Comparison of ENCODE assay signal across 14 mouse cellular contexts in genomic region chr5:35717455-35717854, GRCm38 (mm10). TPM values are rescaled to one million over a fixed set of nuclear protein-coding genes. Genes with fewer than 3 reads are reported as not detected.
DNase-seq lines count a peak whose midpoint lies in the region; ATAC-seq and TF ChIP-seq lines count a peak whose summit lies in the region.
"Had no signal": no experiment of that assay in that cellular context is flagged by ENCODE, and none has a peak within 500 bp of the region (broad histone marks: within the 10 kb centered on the region; RNA-seq: fewer than 3 reads in every experiment).

No protein-coding gene starts in this region.

- no peaks in the 10 kb centered on the region for H3K79me2 ChIP-seq in heart, adult 2 months (replicated peaks; ENCODE audit: control insufficient read depth, insufficient read depth, low read length)

- H3K36me3 ChIP-seq in stomach, embryonic 16.5 days (ENCODE audit: control insufficient read depth, insufficient read depth, low read length) = no peaks in the 10 kb centered on the region
- H3K36me3 ChIP-seq in stomach, postnatal 0 days (ENCODE audit: control insufficient read depth, insufficient read depth, low read length) = no peaks in the 10 kb centered on the region
- H3K36me3 ChIP-seq in intestine, postnatal 0 days (ENCODE audit: control insufficient read depth, insufficient read depth) = peaks cover 48% of the 10 kb centered on the region; the same call in 1 of the 2 replicates
- H3K36me3 ChIP-seq in heart, adult 2 months (ENCODE audit: control insufficient read depth, insufficient read depth, low read length) = no peaks in the 10 kb centered on the region
- H3K36me3 ChIP-seq: embryonic facial prominence, embryonic 13.5 days; forebrain, embryonic 12.5 days; heart, embryonic 12.5 days; hindbrain, embryonic 15.5 days had no signal

- peaks cover 14% of the 10 kb centered on the region for H3K4me1 ChIP-seq in stomach, embryonic 16.5 days (ENCODE audit: control insufficient read depth, insufficient read depth, low read length)
- H3K4me1 ChIP-seq in stomach, postnatal 0 days (replicated peaks; ENCODE audit: control insufficient read depth, insufficient read depth) = no peaks in the 10 kb centered on the region
- peaks cover 9% of the 10 kb centered on the region for H3K4me1 ChIP-seq in intestine, postnatal 0 days (replicated peaks; ENCODE audit: control insufficient read depth, insufficient read depth, low read length)
- peaks cover 11% of the 10 kb centered on the region for H3K4me1 ChIP-seq in heart, adult 2 months (ENCODE audit: control insufficient read depth, insufficient read depth, low read length)
- H3K4me1 ChIP-seq: forebrain, embryonic 12.5 days; hindbrain, embryonic 15.5 days had no signal

- 74% methylated on average over 5 of the region's 5 CpGs for WGBS in stomach, embryonic 16.5 days
- 75% methylated on average over 5 of the region's 5 CpGs for WGBS in stomach, postnatal 0 days
- WGBS in intestine, postnatal 0 days = 58% methylated on average over 5 of the region's 5 CpGs
- WGBS in heart, adult 2 months = 84% methylated on average over 5 of the region's 5 CpGs

- intact Hi-C loops in heart, adult 2 months (cut with DNase I) = loop anchor here (5.0 kb wide), 1 partner anchor 35 kb away; no protein-coding TSS in a partner anchor

- H3K9ac ChIP-seq in stomach, embryonic 16.5 days (ENCODE audit: low read length) = no peak overlapping the region
- no peak overlapping the region for H3K9ac ChIP-seq in stomach, postnatal 0 days (ENCODE audit: low read length)
- H3K9ac ChIP-seq in intestine, postnatal 0 days (ENCODE audit: low read depth, low read length) = no peak overlapping the region
- no peak overlapping the region for H3K9ac ChIP-seq in heart, adult 2 months (ENCODE audit: low read depth, low read length)
- H3K9ac ChIP-seq: embryonic facial prominence, embryonic 13.5 days; forebrain, embryonic 12.5 days; heart, embryonic 12.5 days; hindbrain, embryonic 15.5 days had no signal

- no peak for TF ChIP-seq POLR2A in heart, adult 2 months (IDR thresholded peaks at IDR 0.05; ENCODE audit: insufficient read depth, low read depth, low read length)

- TF ChIP-seq CTCF in stomach, postnatal 0 days (IDR thresholded peaks at IDR 0.05; ENCODE audit: low read depth) = no peak
- no peak for TF ChIP-seq CTCF in intestine, postnatal 0 days (IDR thresholded peaks at IDR 0.05; ENCODE audit: low read depth)
- no peak for TF ChIP-seq CTCF in heart, adult 2 months (IDR thresholded peaks at IDR 0.05)

- H3K27me3 ChIP-seq in stomach, embryonic 16.5 days (ENCODE audit: control insufficient read depth, insufficient read depth, low read length) = no peaks in the 10 kb centered on the region
- H3K27me3 ChIP-seq in stomach, postnatal 0 days (ENCODE audit: control insufficient read depth, insufficient read depth, low read length) = no peaks in the 10 kb centered on the region
- no peaks in the 10 kb centered on the region for H3K27me3 ChIP-seq in intestine, postnatal 0 days (replicated peaks; ENCODE audit: control insufficient read depth, insufficient read depth, low read length)
- H3K27me3 ChIP-seq in heart, adult 2 months (ENCODE audit: control insufficient read depth, insufficient read depth, low read length) = no peaks in the 10 kb centered on the region
- H3K27me3 ChIP-seq: embryonic facial prominence, embryonic 13.5 days; forebrain, embryonic 12.5 days; heart, embryonic 12.5 days; hindbrain, embryonic 15.5 days had no signal

- no peak for ATAC-seq in stomach, embryonic 16.5 days (ENCODE audit: insufficient read depth, low FRiP score)
- no peak for ATAC-seq in stomach, postnatal 0 days (ENCODE audit: low FRiP score, low TSS enrichment)
- no peak for ATAC-seq in intestine, postnatal 0 days
- ATAC-seq: forebrain, embryonic 16.5 days had no signal

- H3K27ac ChIP-seq in stomach, embryonic 16.5 days (ENCODE audit: low read length) = peak overlapping the region; percentile 46; the same call in 1 of the 2 replicates
- H3K27ac ChIP-seq in stomach, postnatal 0 days (replicated peaks) = no peak overlapping the region; the same call in 1 of the 2 replicates
- peak overlapping the region; percentile 57; the same call in 1 of the 2 replicates for H3K27ac ChIP-seq in intestine, postnatal 0 days (ENCODE audit: low read depth, low read length)
- no peak overlapping the region for H3K27ac ChIP-seq in heart, adult 2 months
- H3K27ac ChIP-seq: embryonic facial prominence, embryonic 13.5 days; forebrain, embryonic 12.5 days; hindbrain, embryonic 15.5 days had no signal

- no peaks in the 10 kb centered on the region for H3K9me3 ChIP-seq in stomach, embryonic 16.5 days (replicated peaks; ENCODE audit: control insufficient read depth, low read length)
- H3K9me3 ChIP-seq in stomach, postnatal 0 days (ENCODE audit: control insufficient read depth, low read length) = no peaks in the 10 kb centered on the region
- no peaks in the 10 kb centered on the region for H3K9me3 ChIP-seq in intestine, postnatal 0 days (ENCODE audit: control insufficient read depth)
- H3K9me3 ChIP-seq: embryonic facial prominence, embryonic 13.5 days; forebrain, embryonic 12.5 days; heart, embryonic 12.5 days; hindbrain, embryonic 15.5 days had no signal

- no peak overlapping the region for H3K4me3 ChIP-seq in stomach, embryonic 16.5 days (replicated peaks; ENCODE audit: low read length)
- no peak overlapping the region for H3K4me3 ChIP-seq in stomach, postnatal 0 days (ENCODE audit: low read depth, low read length)
- no peak overlapping the region for H3K4me3 ChIP-seq in intestine, postnatal 0 days (ENCODE audit: low read depth, low read length)
- H3K4me3 ChIP-seq in heart, adult 2 months = no peak overlapping the region
- H3K4me3 ChIP-seq: embryonic facial prominence, embryonic 13.5 days; forebrain, embryonic 12.5 days; heart, embryonic 12.5 days; hindbrain, embryonic 15.5 days had no signal

- H3K4me2 ChIP-seq in stomach, embryonic 16.5 days (ENCODE audit: low read depth, low read length) = no peak overlapping the region
- no peak overlapping the region for H3K4me2 ChIP-seq in stomach, postnatal 0 days (replicated peaks; ENCODE audit: low read depth)
- H3K4me2 ChIP-seq in intestine, postnatal 0 days (replicated peaks; ENCODE audit: low read depth) = no peak overlapping the region
- H3K4me2 ChIP-seq: embryonic facial prominence, embryonic 13.5 days; forebrain, embryonic 12.5 days; heart, embryonic 12.5 days; hindbrain, embryonic 15.5 days had no signal

- no peak for TF ChIP-seq EP300 in stomach, postnatal 0 days (optimal IDR thresholded peaks at IDR 0.05)
- no peak for TF ChIP-seq EP300 in heart, adult 2 months (IDR thresholded peaks at IDR 0.05; ENCODE audit: insufficient read depth, low read depth, low read length)

- DNase-seq in adrenal gland, adult (ENCODE audit: inconsistent age in 2 of 2, low spot score in 1 of 2) = peak; percentile 54 to 81
- no peak for DNase-seq in adrenal gland, adult 8-10 months
- no peak for DNase-seq in stomach, postnatal 0 days (ENCODE audit: low spot score)
- no peak for DNase-seq in natural killer cell, adult 2 months (ENCODE audit: low spot score in 2 of 2)
- DNase-seq in heart, adult 2 months = no peak
- DNase-seq: cerebellum, adult 11-12 months; cerebellum, adult 9-11 months had no signal

RNA-seq across cellular contexts. Expression of gene Sh3tc1, which starts 22.3 kb away (rescaled TPM):
- 10 to 100 TPM; 34.2 to 35.9 (median 35.1) TPM for total RNA-seq in adrenal gland, adult 8-10 months (2022)
- 6.2 and 9.1 TPM in 2 replicates for polyA plus RNA-seq in stomach, embryonic 16.5 days (2015; fragmentation: Nextera tagmentation; extraction: Ambion mirVana)
- 2.8 and 3.2 TPM in 2 replicates for polyA plus RNA-seq in stomach, postnatal 0 days (2015; fragmentation: Nextera tagmentation; extraction: Ambion mirVana)
- polyA plus RNA-seq in intestine, postnatal 0 days (2015; fragmentation: Nextera tagmentation; extraction: Ambion mirVana) = 18.3 and 18.7 TPM in 2 replicates
- 1 to 10 TPM; 5.7 to 7.2 TPM for total RNA-seq in heart, adult 2 months (2021)
- polyA plus RNA-seq in heart, adult 2 months (2012; rRNA removed) = 6.3 and 6.8 TPM in 2 replicates

RNA-seq across cellular contexts. Expression of gene Htra3, which starts 37.9 kb away (rescaled TPM):
- 100 to 1,000 TPM in 1 of 4 experiments, 10 to 100 TPM in 3; 21.3 to 114 (median 48.7) TPM for total RNA-seq in adrenal gland, adult 8-10 months (2022)
- 67.7 and 77.5 TPM in 2 replicates for polyA plus RNA-seq in stomach, embryonic 16.5 days (2015; fragmentation: Nextera tagmentation; extraction: Ambion mirVana)
- polyA plus RNA-seq in stomach, postnatal 0 days (2015; fragmentation: Nextera tagmentation; extraction: Ambion mirVana) = 39.4 and 47.5 TPM in 2 replicates
- 24.5 and 25.5 TPM in 2 replicates for polyA plus RNA-seq in intestine, postnatal 0 days (2015; fragmentation: Nextera tagmentation; extraction: Ambion mirVana)
- total RNA-seq in heart, adult 2 months (2021) = 100 to 1,000 TPM; 101 to 102 TPM
- polyA plus RNA-seq in heart, adult 2 months (2012; rRNA removed) = 130 and 147 TPM in 2 replicates

RNA-seq across cellular contexts. Expression of gene Ablim2, which starts 40.2 kb away (rescaled TPM):
- 10 to 100 TPM in 2 of 4 experiments, 1 to 10 TPM in 2; 4.4 to 21.5 (median 11.4) TPM for total RNA-seq in adrenal gland, adult 8-10 months (2022)
- polyA plus RNA-seq in stomach, embryonic 16.5 days (2015; fragmentation: Nextera tagmentation; extraction: Ambion mirVana) = 3.5 and 4.3 TPM in 2 replicates
- 1.3 and 1.5 TPM in 2 replicates for polyA plus RNA-seq in stomach, postnatal 0 days (2015; fragmentation: Nextera tagmentation; extraction: Ambion mirVana)
- polyA plus RNA-seq in intestine, postnatal 0 days (2015; fragmentation: Nextera tagmentation; extraction: Ambion mirVana) = 1.9 and 2.0 TPM in 2 replicates
- total RNA-seq in heart, adult 2 months (2021) = 10 to 100 TPM; 20.1 to 20.8 TPM
- polyA plus RNA-seq in heart, adult 2 months (2012; rRNA removed) = 32.7 and 41.0 TPM in 2 replicates

Comparison
In these comparisons a context has a peak if more than half of its experiments do, and no peak if none do; other contexts are left out.
1. DNase-seq: peak in adrenal gland, adult (2 of 2); none in adrenal gland, adult 8-10 months (single experiment), stomach, postnatal 0 days (single experiment), natural killer cell, adult 2 months (0 of 2) and heart, adult 2 months (0 of 2).
2. H3K27ac ChIP-seq: peak in stomach, embryonic 16.5 days (single experiment) and intestine, postnatal 0 days (single experiment); none in stomach, postnatal 0 days (single experiment) and heart, adult 2 months (single experiment).